Mouse (Mus musculus) kidney, adult 2 months (tissue): ENCODE data around the gene Il17rc.

ENCODE experiments used
- CTCF ChIP-seq: fragments of 200-500 bp; conservative IDR thresholded peaks from 2 replicates; pipeline ENCODE4 v1.5.1; 2011; ENCODE audit warnings: low read depth, mild to moderate bottlenecking, control low read depth, low read length, moderate library complexity, mixed read lengths; ENCODE audit not compliant: insufficient read depth, insufficient read length
- POLR2A ChIP-seq: fragments of 200-500 bp; IDR thresholded peaks from one replicate; pipeline ENCODE4 v1.6.1; 2011; ENCODE audit warnings: low read depth, low read length, control low read depth

DNA sequence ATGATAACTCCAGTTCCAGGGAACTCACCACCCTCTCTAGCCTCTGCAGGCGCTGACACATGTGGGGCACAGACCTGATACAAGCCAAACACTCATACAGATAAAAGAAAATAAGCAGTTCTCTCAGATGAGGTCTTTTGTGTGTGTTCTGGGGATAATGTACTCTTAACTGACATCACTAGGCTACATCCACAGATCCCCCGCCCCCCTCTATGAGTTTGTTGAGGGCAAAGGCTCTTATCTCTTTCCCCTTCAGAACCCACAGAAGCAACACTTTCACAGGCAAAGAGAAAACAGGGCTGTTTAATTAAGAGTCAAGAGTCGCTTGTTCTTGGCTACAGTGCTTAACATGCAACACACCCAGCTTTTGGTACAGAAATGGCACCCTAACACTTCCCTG, 43.4 kb downstream of the Il17rc start:
- TF ChIP-seq POLR2A, result no peak
- TF ChIP-seq CTCF, result no peak
